Mouse (Mus musculus) E14TG2a.4 (cell line): ENCODE measurements around the gene Fancg.

ENCODE experiments used
- CTCF ChIP-seq: conservative IDR thresholded peaks from 2 replicates; pipeline ENCODE4 v1.5.1; 2014; ENCODE audit warnings: low read length
- POU5F1 ChIP-seq: IDR thresholded peaks from 2 replicates; pipeline ENCODE4 v1.6.1; 2014; ENCODE audit warnings: low read length, borderline replicate concordance

DNA sequence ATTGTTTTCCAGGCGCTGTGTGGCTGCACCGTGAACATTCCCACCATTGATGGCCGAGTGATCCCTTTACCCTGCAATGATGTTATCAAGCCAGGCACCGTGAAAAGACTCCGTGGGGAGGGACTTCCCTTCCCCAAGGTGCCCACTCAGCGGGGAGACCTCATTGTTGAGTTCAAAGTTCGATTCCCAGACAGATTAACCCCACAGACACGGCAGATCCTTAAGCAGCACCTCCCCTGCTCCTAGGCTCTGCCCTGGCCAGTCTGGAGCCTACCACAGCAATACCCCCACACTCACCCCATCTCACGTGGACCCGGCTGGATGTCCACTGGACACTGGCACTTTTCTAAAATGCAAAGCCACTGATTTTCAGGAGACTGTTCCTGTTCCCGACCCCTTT lies 53.0 kb downstream of the Fancg start:
- TF ChIP-seq CTCF (no peak), POU5F1 (no peak)
